Mouse (Mus musculus) lung, adult 2 months (tissue): ENCODE data around the gene Olfr577.

Source experiments
- CTCF ChIP-seq: fragments of 200-500 bp; IDR thresholded peaks from 2 replicates; pipeline ENCODE4 v1.5.1; 2011; ENCODE audit warnings: mild to moderate bottlenecking, low read length, control low read depth; ENCODE audit not compliant: insufficient read depth
- POLR2A ChIP-seq: fragments of 200-500 bp; IDR thresholded peaks from 2 replicates; pipeline ENCODE4 v1.6.1; 2011; ENCODE audit warnings: low read depth, mild to moderate bottlenecking, control low read depth, low read length, borderline replicate concordance; ENCODE audit errors: extremely low read depth

DNA sequence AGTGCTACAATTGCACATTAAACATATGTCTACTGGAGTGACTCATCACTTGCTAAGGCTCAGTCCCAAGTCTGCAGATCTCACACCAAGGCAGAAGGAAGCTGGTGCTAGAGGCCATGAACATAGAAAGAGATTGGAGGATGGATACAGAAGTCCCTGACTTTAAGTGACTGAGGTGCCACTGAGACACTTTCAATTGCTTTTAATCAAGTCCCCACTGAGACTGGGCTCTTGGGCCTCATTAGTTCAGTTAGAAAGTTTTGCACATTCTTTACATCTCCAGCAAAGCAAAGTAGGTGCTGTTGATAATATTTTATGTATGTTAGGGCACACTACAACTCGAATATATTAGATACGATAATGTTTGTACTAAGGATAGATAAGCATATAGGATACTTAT, at the start of gene Olfr577:
- TF ChIP-seq POLR2A: no peak
- TF ChIP-seq CTCF: no peak
